Mouse (Mus musculus): Measurements from ENCODE around the gene Izumo2. TPM values are rescaled to one million over a fixed set of nuclear protein-coding genes. Genes with fewer than 3 reads are reported as not detected.
"Not testable (repeated sequence)": the region's sequence is repeated elsewhere in the genome, so short reads cannot be mapped to it uniquely, and the experiment has no call there.

Gene Izumo2
- polyA plus RNA-seq, 1 experiment from 2014 or later = not detected

DNA sequence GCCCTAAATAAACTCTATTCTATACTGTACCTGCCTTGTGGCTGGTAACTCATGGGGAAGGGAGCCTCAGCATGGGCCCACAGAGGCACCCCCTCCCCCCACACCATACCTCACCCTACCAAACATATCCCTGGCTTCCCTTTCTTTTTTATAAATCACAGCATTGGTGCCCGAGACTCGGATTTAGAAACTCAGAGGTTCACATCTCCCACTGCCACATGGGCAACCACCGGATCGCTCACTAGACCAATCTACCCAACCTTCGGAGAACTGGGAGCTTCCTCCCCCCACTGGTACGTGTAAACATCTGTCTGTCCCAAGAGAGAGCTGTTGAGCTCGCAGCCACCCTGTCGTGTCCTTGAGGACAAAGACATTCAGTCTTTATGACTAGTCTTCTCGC, 35.7 kb downstream of the Izumo2 start:
- Histone ChIP-seq H3K27me3 (ENCODE audit: insufficient read depth, poor library complexity, severe bottlenecking) (no peaks in the 10 kb centered on the region), H3K27ac (no peak overlapping the region), H3K4me1 (peaks cover 18% of the 10 kb centered on the region), H3K9me3 (no peaks in the 10 kb centered on the region), H3K36me3 (no peaks in the 10 kb centered on the region), H3K4me3 (no peak overlapping the region)
- no peak for DNase-seq (ENCODE audit: low spot score)
- WGBS = 51% methylated on average over 9 of the region's 9 CpGs

DNA sequence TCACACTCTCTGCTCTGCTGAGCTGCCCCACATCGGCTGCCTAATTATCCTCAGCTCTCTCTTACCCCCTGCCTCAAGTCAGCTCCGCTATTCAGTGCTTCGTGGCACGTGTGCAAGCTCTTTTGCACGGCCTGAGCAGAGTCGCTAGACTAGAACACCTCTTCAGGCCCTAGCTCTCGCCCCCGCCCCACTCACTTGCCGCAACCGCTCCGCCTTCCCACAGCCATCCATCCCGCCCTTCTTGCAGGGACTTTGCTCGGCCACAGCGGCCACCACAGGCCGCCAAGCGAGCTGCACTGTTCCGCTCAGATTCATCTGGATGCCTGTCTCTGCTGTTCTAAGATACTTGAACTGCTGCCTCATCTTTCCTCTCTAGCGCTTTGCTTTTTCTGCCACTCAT, 36.5 kb downstream of the Izumo2 start:
- WGBS = under 1% methylated on average over 18 of the region's 18 CpGs
- DNase-seq (ENCODE audit: low spot score) = peak; percentile 94
- Histone ChIP-seq H3K9me3 (no peaks in the 10 kb centered on the region), H3K36me3 (no peaks in the 10 kb centered on the region), H3K4me1 (peaks cover 22% of the 10 kb centered on the region), H3K4me3 (peak overlapping the region; percentile 59), H3K27me3 (ENCODE audit: insufficient read depth, poor library complexity, severe bottlenecking) (no peaks in the 10 kb centered on the region), H3K27ac (peak overlapping the region; percentile 69; the same call in 1 of the 2 replicates)

DNA sequence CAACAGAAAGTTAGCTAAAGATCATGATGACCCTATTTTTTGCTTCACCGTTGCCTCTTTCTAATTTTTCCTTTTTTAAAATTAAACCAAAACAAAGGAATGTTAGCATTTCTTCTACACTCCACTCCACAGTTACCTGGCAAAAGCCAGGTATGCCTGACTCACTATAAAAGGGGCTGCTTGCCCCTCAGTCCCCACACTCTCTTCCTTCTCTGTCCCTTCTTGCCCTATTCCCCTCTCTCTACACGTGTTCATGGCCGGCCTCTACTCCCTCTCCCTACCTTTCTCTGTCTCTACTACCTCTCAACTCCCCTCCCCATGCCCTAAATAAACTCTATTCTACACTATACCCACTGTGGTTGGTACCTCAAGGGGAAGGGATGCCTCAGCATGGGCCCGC, 38.6 kb downstream of the Izumo2 start:
- no peaks in the 10 kb centered on the region for H3K9me3 ChIP-seq
- no peak overlapping the region for H3K27ac ChIP-seq
- peak overlapping the region; percentile 82; the same call in 1 of the 2 replicates for H3K4me3 ChIP-seq
- no peak for DNase-seq (ENCODE audit: low spot score)
- no peaks in the 10 kb centered on the region for H3K27me3 ChIP-seq (ENCODE audit: insufficient read depth, poor library complexity, severe bottlenecking)
- H3K4me1 ChIP-seq = peaks cover 22% of the 10 kb centered on the region
- H3K36me3 ChIP-seq = peaks cover 2% of the 10 kb centered on the region
- 72% methylated on average over 4 of the region's 4 CpGs for WGBS

GRCm38 (mm10) chr7:44748101-44749044, 39.8 kb downstream of the Izumo2 start, which contains the start of gene Vrk3:
TSS of gene Vrk3 (plus strand) at chr7:44748413.
- under 1% methylated on average over 44 of the region's 44 CpGs for WGBS
- DNase-seq (ENCODE audit: low spot score) = peak; percentile 99
- H3K27me3 ChIP-seq (ENCODE audit: insufficient read depth, poor library complexity, severe bottlenecking) = no peaks in the 10 kb centered on the region
- H3K9me3 ChIP-seq = no peaks in the 10 kb centered on the region
- peak within 1 kb of the TSS; percentile 82 for H3K4me3 ChIP-seq
- H3K4me1 ChIP-seq = peaks cover 22% of the 10 kb centered on the region
- H3K36me3 ChIP-seq = peaks cover 10% of the 10 kb centered on the region
- peak within 1 kb of the TSS; percentile 95 for H3K27ac ChIP-seq

DNA sequence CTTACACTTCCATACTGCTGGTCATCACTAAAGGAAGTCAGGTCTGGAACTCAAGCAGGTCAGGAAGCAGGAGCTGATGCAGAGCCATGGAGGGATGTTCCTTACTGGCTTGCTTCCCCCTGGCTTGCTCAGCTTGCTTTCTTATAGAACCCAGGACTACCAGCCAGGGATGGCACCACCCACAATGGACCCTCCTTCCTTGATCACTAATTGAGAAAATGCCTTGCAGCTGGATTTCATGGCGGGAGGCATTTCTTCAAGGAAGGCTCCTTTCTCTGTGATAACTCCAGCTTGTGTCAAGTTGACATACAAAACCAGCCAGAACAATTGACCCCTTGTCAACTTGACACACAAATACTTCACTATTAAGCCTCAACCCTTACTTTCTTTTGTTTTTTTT, 42.4 kb downstream of the Izumo2 start, which contains the start of gene Zfp473:
TSS of gene Zfp473 (minus strand) at position 101 of the 400 bp plus-strand sequence.
- H3K27ac ChIP-seq; H3K4me3 ChIP-seq; H3K9me3 ChIP-seq; H3K27me3 ChIP-seq (ENCODE audit: insufficient read depth, poor library complexity, severe bottlenecking); DNase-seq (ENCODE audit: low spot score): not testable (repeated sequence)
- 81% methylated on average over 1 of the region's 1 CpGs for WGBS
- Histone ChIP-seq H3K4me1 (peaks cover 15% of the 10 kb centered on the region), H3K36me3 (peaks cover 36% of the 10 kb centered on the region)

DNA sequence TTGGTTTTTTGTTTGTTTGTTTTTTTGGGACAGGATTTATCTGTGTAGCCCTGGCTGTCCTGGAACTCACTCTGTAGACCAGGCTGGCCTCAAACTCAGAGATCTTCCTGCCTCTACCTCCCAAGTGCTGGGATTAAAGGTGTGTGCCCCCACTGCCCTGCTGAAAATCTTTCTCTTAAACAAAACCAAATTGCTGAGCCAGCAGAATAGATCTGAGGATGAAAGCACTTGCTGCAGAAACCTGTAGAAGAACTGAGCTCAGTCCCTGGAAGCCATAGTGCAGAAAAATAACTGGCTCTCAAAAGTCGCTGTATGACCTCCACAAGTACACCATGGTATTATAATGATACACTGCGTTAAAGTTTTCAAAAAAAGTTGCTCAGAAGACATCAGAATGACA, 48.6 kb downstream of the Izumo2 start:
- Histone ChIP-seq H3K4me3 (no peak overlapping the region), H3K36me3 (peaks cover 93% of the 10 kb centered on the region), H3K27me3 (ENCODE audit: insufficient read depth, poor library complexity, severe bottlenecking) (no peaks in the 10 kb centered on the region), H3K9me3 (no peaks in the 10 kb centered on the region), H3K4me1 (no peaks in the 10 kb centered on the region), H3K27ac (no peak overlapping the region)
- no peak for DNase-seq (ENCODE audit: low spot score)
- 90% methylated on average over 2 of the region's 2 CpGs for WGBS

DNA sequence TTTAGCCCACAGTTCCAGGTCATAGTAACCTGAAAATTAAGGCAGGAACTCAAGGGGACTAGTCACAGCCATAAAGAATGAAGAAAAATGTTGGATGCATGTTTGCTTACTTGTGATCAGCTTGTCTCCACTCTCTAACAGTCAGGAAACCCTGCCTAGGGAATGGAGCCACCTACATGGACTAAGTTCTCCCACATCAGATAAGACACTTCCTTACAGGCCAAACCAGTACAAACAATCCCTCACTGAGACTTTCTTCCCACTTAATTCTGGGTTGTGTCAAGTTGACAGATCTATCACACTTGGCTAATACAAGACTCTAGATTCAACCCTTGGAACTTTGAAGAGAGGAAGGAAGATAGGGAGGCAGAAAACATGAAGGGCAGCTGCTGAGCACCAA, 51.8 kb downstream of the Izumo2 start:
- Histone ChIP-seq H3K27me3 (ENCODE audit: insufficient read depth, poor library complexity, severe bottlenecking) (no peaks in the 10 kb centered on the region), H3K4me3 (no peak overlapping the region), H3K4me1 (no peaks in the 10 kb centered on the region), H3K9me3 (no peaks in the 10 kb centered on the region), H3K36me3 (peaks cover 88% of the 10 kb centered on the region), H3K27ac (no peak overlapping the region)
- no peak for DNase-seq (ENCODE audit: low spot score)

GRCm38 (mm10) chr7:44768129-44768528, 59.6 kb downstream of the Izumo2 start:
- Histone ChIP-seq H3K4me1 (no peaks in the 10 kb centered on the region; the same call in 1 of the 2 replicates), H3K27ac (no peak overlapping the region), H3K27me3 (ENCODE audit: insufficient read depth, poor library complexity, severe bottlenecking) (no peaks in the 10 kb centered on the region), H3K4me3 (no peak overlapping the region), H3K36me3 (peaks cover 81% of the 10 kb centered on the region), H3K9me3 (no peaks in the 10 kb centered on the region)
- WGBS = 78% methylated on average over 5 of the region's 5 CpGs
- peak; percentile 79 for DNase-seq (ENCODE audit: low spot score)

Other genes starting within 250 kb of the Izumo2 start
- gene Aspdh, start 243.4 kb upstream of the Izumo2 start, polyA plus RNA-seq (2016; fragmentation: Nextera tagmentation; extraction: Ambion mirVana) = 0.83 and 1.8 TPM in 2 replicates
- gene Josd2, start 240.8 kb upstream of the Izumo2 start, polyA plus RNA-seq (2016; fragmentation: Nextera tagmentation; extraction: Ambion mirVana) = 158 and 196 TPM in 2 replicates
- gene Emc10, start 212.2 kb upstream of the Izumo2 start, polyA plus RNA-seq (2016; fragmentation: Nextera tagmentation; extraction: Ambion mirVana) = 92.2 and 95.7 TPM in 2 replicates
- gene Fam71e1, start 212.2 kb upstream of the Izumo2 start, polyA plus RNA-seq (2016; fragmentation: Nextera tagmentation; extraction: Ambion mirVana) = 9.3 and 11.1 TPM in 2 replicates
- gene Mybpc2, start 184.1 kb upstream of the Izumo2 start, polyA plus RNA-seq (2016; fragmentation: Nextera tagmentation; extraction: Ambion mirVana) = 0.21 TPM in 2 replicates
- 0.12 and 0.15 TPM in 2 replicates for gene Spib, start 176.7 kb upstream of the Izumo2 start, polyA plus RNA-seq (2016; fragmentation: Nextera tagmentation; extraction: Ambion mirVana)
- 96.8 and 101 TPM in 2 replicates for gene Pold1, start 159.9 kb upstream of the Izumo2 start, polyA plus RNA-seq (2016; fragmentation: Nextera tagmentation; extraction: Ambion mirVana)
- 59.9 and 65.3 TPM in 2 replicates for gene Nr1h2, start 154.8 kb upstream of the Izumo2 start, polyA plus RNA-seq (2016; fragmentation: Nextera tagmentation; extraction: Ambion mirVana)
- 0.64 TPM in 1 of 2 replicates, not detected in the other for gene Napsa, start 136.4 kb upstream of the Izumo2 start, polyA plus RNA-seq (2016; fragmentation: Nextera tagmentation; extraction: Ambion mirVana)
- gene Kcnc3, start 118.1 kb upstream of the Izumo2 start, polyA plus RNA-seq (2016; fragmentation: Nextera tagmentation; extraction: Ambion mirVana) = 0.02 and 0.24 TPM in 2 replicates
- 0.68 and 2.4 TPM in 2 replicates for gene Myh14, start 37.9 kb upstream of the Izumo2 start, polyA plus RNA-seq (2016; fragmentation: Nextera tagmentation; extraction: Ambion mirVana)
- gene Vrk3, start 39.7 kb downstream of the Izumo2 start, polyA plus RNA-seq (2016; fragmentation: Nextera tagmentation; extraction: Ambion mirVana) = 34.0 and 35.5 TPM in 2 replicates
- gene Zfp473, start 42.3 kb downstream of the Izumo2 start, polyA plus RNA-seq (2016; fragmentation: Nextera tagmentation; extraction: Ambion mirVana) = 1.8 TPM in 2 replicates
- 128 and 132 TPM in 2 replicates for gene Nup62, start 107.3 kb downstream of the Izumo2 start, polyA plus RNA-seq (2016; fragmentation: Nextera tagmentation; extraction: Ambion mirVana)
- 0.41 and 1.3 TPM in 2 replicates for gene Il4i1, start 107.6 kb downstream of the Izumo2 start, polyA plus RNA-seq (2016; fragmentation: Nextera tagmentation; extraction: Ambion mirVana)
- gene Atf5, start 107.9 kb downstream of the Izumo2 start, polyA plus RNA-seq (2016; fragmentation: Nextera tagmentation; extraction: Ambion mirVana) = 1.7 and 3.3 TPM in 2 replicates
- gene Akt1s1, start 140.2 kb downstream of the Izumo2 start, polyA plus RNA-seq (2016; fragmentation: Nextera tagmentation; extraction: Ambion mirVana) = 102 and 103 TPM in 2 replicates
- 56.9 and 67.3 TPM in 2 replicates for gene Tbc1d17, start 140.3 kb downstream of the Izumo2 start, polyA plus RNA-seq (2016; fragmentation: Nextera tagmentation; extraction: Ambion mirVana)
- 28.5 and 29.7 TPM in 2 replicates for gene Pnkp, start 148.4 kb downstream of the Izumo2 start, polyA plus RNA-seq (2016; fragmentation: Nextera tagmentation; extraction: Ambion mirVana)
- 258 and 316 TPM in 2 replicates for gene Ptov1, start 161.0 kb downstream of the Izumo2 start, polyA plus RNA-seq (2016; fragmentation: Nextera tagmentation; extraction: Ambion mirVana)
- gene Med25, start 184.0 kb downstream of the Izumo2 start, polyA plus RNA-seq (2016; fragmentation: Nextera tagmentation; extraction: Ambion mirVana) = 90.5 and 95.6 TPM in 2 replicates
- 14.2 and 14.9 TPM in 2 replicates for gene Fuz, start 187.3 kb downstream of the Izumo2 start, polyA plus RNA-seq (2016; fragmentation: Nextera tagmentation; extraction: Ambion mirVana)
- gene Ap2a1, start 220.8 kb downstream of the Izumo2 start, polyA plus RNA-seq (2016; fragmentation: Nextera tagmentation; extraction: Ambion mirVana) = 73.9 and 82.1 TPM in 2 replicates
- gene Tsks, start 234.5 kb downstream of the Izumo2 start, polyA plus RNA-seq (2016; fragmentation: Nextera tagmentation; extraction: Ambion mirVana) = 0.25 TPM in 1 of 2 replicates, not detected in the other

All from heart, embryonic 10.5 days (tissue).